Mouse (Mus musculus): ENCODE data around the gene Gtf3c6.

GRCm38 (mm10) chr10:40227660-40228303 lies 30.1 kb downstream of the Gtf3c6 start:
- TF ChIP-seq POLR2A (IDR thresholded peaks at IDR 0.05; ENCODE audit: extremely low read depth, insufficient read depth, low read length) (no peak), CTCF (IDR thresholded peaks at IDR 0.05; ENCODE audit: extremely low read depth, insufficient read depth, low read length) (no peak)

Measured in cortical plate, adult 2 months (tissue).